Mouse (Mus musculus) spleen, adult 2 months (tissue): ENCODE data around the gene C1qtnf5.

Source experiments
- CTCF ChIP-seq: fragments of 200-500 bp; IDR thresholded peaks from 2 replicates; pipeline ENCODE4 v1.5.1; 2011; ENCODE audit warnings: mild to moderate bottlenecking, inconsistent platforms; ENCODE audit not compliant: insufficient read depth, insufficient read length, insufficient replicate concordance; ENCODE audit errors: extremely low read depth
- POLR2A ChIP-seq: fragments of 200-500 bp; IDR thresholded peaks from 2 replicates; pipeline ENCODE4 v1.6.1; 2011; ENCODE audit warnings: low read depth, low read length, inconsistent platforms

DNA sequence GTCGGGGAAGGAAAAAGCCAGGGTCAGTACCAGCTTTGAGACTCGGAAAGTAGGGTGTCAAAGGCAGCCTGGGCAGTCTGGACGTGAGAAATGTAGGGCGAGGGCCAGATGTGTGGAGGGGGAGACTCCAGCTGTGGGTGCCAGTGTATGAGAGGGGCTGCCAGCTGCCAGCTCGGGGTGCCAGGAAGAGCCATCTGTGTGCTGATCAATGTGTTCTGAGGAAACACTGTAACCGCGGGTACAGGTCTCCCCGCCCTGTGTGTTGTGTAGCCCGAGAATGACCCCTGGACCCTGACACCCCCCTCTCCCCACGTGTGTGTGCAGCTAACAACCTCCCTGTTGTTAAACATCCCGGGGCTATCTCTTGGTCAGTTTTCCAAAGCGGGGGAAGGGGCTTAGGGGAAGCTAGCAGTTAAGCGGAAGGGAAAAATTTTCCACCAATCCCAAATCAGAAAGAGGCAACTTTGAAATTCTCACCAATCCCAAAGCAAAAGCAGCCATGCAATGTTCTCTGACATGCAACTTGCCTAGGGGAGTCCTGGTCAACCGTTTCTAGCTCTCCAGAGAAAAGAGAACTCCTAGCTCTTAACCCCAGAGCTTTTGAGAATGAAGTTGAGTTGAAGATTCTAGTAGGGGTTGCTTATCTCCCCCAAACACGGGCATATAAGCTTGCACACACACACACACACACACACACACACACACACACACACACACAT, 39.6 kb upstream of the C1qtnf5 start:
- TF ChIP-seq CTCF (no peak), POLR2A (no peak)
